ENCODE assay signal across 8 mouse cellular contexts in the genomic region with DNA sequence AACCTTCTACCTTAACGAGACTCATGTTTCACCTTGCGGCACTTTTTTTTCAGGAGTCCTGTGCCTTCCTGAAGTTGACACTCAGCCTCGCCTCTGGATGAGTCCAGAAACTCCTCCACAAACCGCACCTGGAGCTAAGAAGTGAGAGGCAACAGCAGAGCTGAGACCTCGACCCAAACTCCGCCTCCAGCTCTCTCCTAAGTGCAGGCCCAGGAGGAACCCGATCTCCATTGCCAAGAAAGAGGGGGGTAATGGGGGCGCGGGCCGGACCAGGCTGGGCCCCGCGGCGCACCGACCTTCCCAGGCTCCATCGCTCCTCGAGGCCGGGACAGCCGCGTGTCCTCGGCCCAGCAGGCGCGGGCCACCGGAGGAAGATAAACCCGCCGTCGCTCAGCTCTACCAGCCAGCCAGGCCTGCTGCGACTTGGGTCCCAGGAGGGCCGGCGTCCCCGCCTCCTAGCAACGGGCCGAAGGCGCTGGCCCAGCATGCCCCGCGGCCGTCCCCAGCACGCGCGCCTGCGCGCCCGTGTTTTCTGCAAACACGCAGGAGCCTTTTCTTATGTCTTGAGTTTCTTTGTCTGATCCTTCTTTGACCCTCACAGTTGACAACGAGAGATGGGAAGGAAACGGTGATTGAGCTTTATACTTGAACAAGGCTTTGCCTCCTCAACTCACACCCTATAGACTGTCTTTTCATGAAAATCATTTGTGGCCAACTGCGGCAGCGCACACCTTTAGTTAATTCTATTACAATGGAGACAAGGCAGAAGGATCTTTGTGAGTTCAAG. TPM values are rescaled to one million over a fixed set of nuclear protein-coding genes. Genes with fewer than 3 reads are reported as not detected.
DNase-seq lines count a peak whose midpoint lies in the region; ATAC-seq and TF ChIP-seq lines count a peak whose summit lies in the region.

A gene (minus strand): TSS at position 468 of the 787 bp plus-strand sequence.

- peak within 1 kb of the TSS; percentile 83 for H3K9ac ChIP-seq in heart, embryonic 13.5 days
- H3K9ac ChIP-seq in kidney, postnatal 0 days (ENCODE audit: low read depth, low read length), result peak within 1 kb of the TSS; percentile 76
- H3K9ac ChIP-seq in liver, embryonic 11.5 days (ENCODE audit: low read depth, low read length), result peak within 1 kb of the TSS; percentile 61

- H3K79me2 ChIP-seq in C2C12 (ENCODE audit: control insufficient read depth, insufficient read depth) (peaks cover 44% of the 10 kb centered on the region), myocyte (ENCODE audit: control insufficient read depth, insufficient read depth) (peaks cover 9% of the 10 kb centered on the region)

- H3K9me3 ChIP-seq in erythroblast, embryonic 14.5 days (ENCODE audit: control insufficient read depth, low read length), result no peaks in the 10 kb centered on the region
- no peaks in the 10 kb centered on the region for H3K9me3 ChIP-seq in heart, embryonic 13.5 days
- H3K9me3 ChIP-seq in kidney, postnatal 0 days (replicated peaks; ENCODE audit: low read length), result no peaks in the 10 kb centered on the region
- no peaks in the 10 kb centered on the region for H3K9me3 ChIP-seq in liver, embryonic 11.5 days (ENCODE audit: control insufficient read depth, low read length)

- DNase-seq in brain, adult 2 months (ENCODE audit: low read depth, low spot score), result peak; percentile 95
- peak; percentile 85 for DNase-seq in kidney, postnatal 0 days (ENCODE audit: low spot score)
- DNase-seq in liver, embryonic 11.5 days (ENCODE audit: low spot score), result peak; percentile 91
- DNase-seq in spleen, postnatal 4 days (ENCODE audit: low spot score in 2 of 2), result peak; percentile 86 to 93

- 4% methylated on average over 47 of the region's 47 CpGs for WGBS in heart, embryonic 13.5 days
- 3% methylated on average over 47 of the region's 47 CpGs for WGBS in kidney, postnatal 0 days
- WGBS in liver, embryonic 11.5 days, result 4% methylated on average over 47 of the region's 47 CpGs

- peak within 1 kb of the TSS; percentile 81 for H3K4me2 ChIP-seq in heart, embryonic 13.5 days
- H3K4me2 ChIP-seq in kidney, postnatal 0 days (ENCODE audit: low read length), result peak within 1 kb of the TSS; percentile 73
- H3K4me2 ChIP-seq in liver, embryonic 11.5 days, result peak within 1 kb of the TSS; percentile 79
- H3K4me2 ChIP-seq in myocyte (ENCODE audit: low read depth), result peak within 1 kb of the TSS; percentile 92

- H3K4me1 ChIP-seq in erythroblast, embryonic 14.5 days (ENCODE audit: control insufficient read depth), result peaks cover 35% of the 10 kb centered on the region
- peaks cover 10% of the 10 kb centered on the region; the same call in 1 of the 2 replicates for H3K4me1 ChIP-seq in heart, embryonic 13.5 days
- H3K4me1 ChIP-seq in kidney, postnatal 0 days (replicated peaks; ENCODE audit: insufficient read depth, low read length), result no peaks in the 10 kb centered on the region
- H3K4me1 ChIP-seq in liver, embryonic 11.5 days (replicated peaks; ENCODE audit: control insufficient read depth, insufficient read depth, low read length), result peaks cover 5% of the 10 kb centered on the region; the same call in 1 of the 2 replicates

- H3K27ac ChIP-seq in heart, embryonic 13.5 days (replicated peaks), result 0 out of 2 replicates have a peak within 1 kb of the TSS, but pooled peaks have one; percentile 29
- peak within 1 kb of the TSS; percentile 62 for H3K27ac ChIP-seq in kidney, postnatal 0 days
- no peak within 1 kb of the TSS for H3K27ac ChIP-seq in liver, embryonic 11.5 days (ENCODE audit: low read depth, low read length)

- H3K4me3 ChIP-seq in C2C12 (ENCODE audit: insufficient read depth, poor library complexity, severe bottlenecking), result peak within 1 kb of the TSS; percentile 44
- H3K4me3 ChIP-seq in erythroblast, embryonic 14.5 days (replicated peaks), result peak within 1 kb of the TSS; percentile 69
- H3K4me3 ChIP-seq in heart, embryonic 13.5 days, result peak within 1 kb of the TSS; percentile 71
- H3K4me3 ChIP-seq in kidney, postnatal 0 days (replicated peaks; ENCODE audit: low read depth, low read length), result peak within 1 kb of the TSS; percentile 67
- H3K4me3 ChIP-seq in liver, embryonic 11.5 days (ENCODE audit: low read depth, low read length), result peak within 1 kb of the TSS; percentile 58
- H3K4me3 ChIP-seq in myocyte, result peak within 1 kb of the TSS; percentile 26

- H3ac ChIP-seq in C2C12 (ENCODE audit: control insufficient read depth, insufficient read length, low read depth) (peak within 1 kb of the TSS; percentile 90), myocyte (ENCODE audit: control insufficient read depth, insufficient read length) (peak within 1 kb of the TSS; percentile 20)

- H3K36me3 ChIP-seq in C2C12 (ENCODE audit: control insufficient read depth, insufficient read depth), result no peaks in the 10 kb centered on the region
- H3K36me3 ChIP-seq in erythroblast, embryonic 14.5 days (ENCODE audit: control insufficient read depth), result no peaks in the 10 kb centered on the region
- no peaks in the 10 kb centered on the region for H3K36me3 ChIP-seq in heart, embryonic 13.5 days
- H3K36me3 ChIP-seq in kidney, postnatal 0 days (ENCODE audit: insufficient read depth, low read length), result no peaks in the 10 kb centered on the region
- no peaks in the 10 kb centered on the region for H3K36me3 ChIP-seq in liver, embryonic 11.5 days (ENCODE audit: control insufficient read depth, insufficient read depth, low read length)
- no peaks in the 10 kb centered on the region for H3K36me3 ChIP-seq in myocyte (ENCODE audit: control insufficient read depth, insufficient read depth)

- H3K27me3 ChIP-seq in C2C12 (ENCODE audit: control insufficient read depth, insufficient read depth, insufficient read length), result no peaks in the 10 kb centered on the region
- no peaks in the 10 kb centered on the region for H3K27me3 ChIP-seq in erythroblast, embryonic 14.5 days (ENCODE audit: control insufficient read depth)
- peaks cover 54% of the 10 kb centered on the region for H3K27me3 ChIP-seq in heart, embryonic 13.5 days (replicated peaks)
- no peaks in the 10 kb centered on the region for H3K27me3 ChIP-seq in kidney, postnatal 0 days (ENCODE audit: insufficient read depth, low read length)
- no peaks in the 10 kb centered on the region for H3K27me3 ChIP-seq in liver, embryonic 11.5 days (replicated peaks; ENCODE audit: control insufficient read depth, insufficient read depth, low read length)
- no peaks in the 10 kb centered on the region for H3K27me3 ChIP-seq in myocyte (ENCODE audit: control insufficient read depth, insufficient read depth, insufficient read length)

- peaks cover 32% of the 10 kb centered on the region for H3K79me3 ChIP-seq in C2C12 (ENCODE audit: low read depth)

- TF ChIP-seq POLR2A in myocyte (IDR thresholded peaks at IDR 0.05; ENCODE audit: insufficient read length, low read depth), result peak; percentile 65

- peak; percentile 78; the same call in 1 of the 2 replicates for ATAC-seq in heart, embryonic 13.5 days (ENCODE audit: extremely low read depth, insufficient number of reproducible peaks, low FRiP score, low TSS enrichment)
- peak; percentile 98 for ATAC-seq in kidney, postnatal 0 days (replicated peaks; ENCODE audit: low FRiP score, low read depth)
- ATAC-seq in liver, embryonic 11.5 days (replicated peaks; ENCODE audit: low FRiP score), result peak; percentile 96

- TF ChIP-seq CTCF in C2C12 (IDR thresholded peaks at IDR 0.05; ENCODE audit: control insufficient read depth, insufficient read depth, insufficient read length), result no peak
- TF ChIP-seq CTCF in kidney, postnatal 0 days (IDR thresholded peaks at IDR 0.05; ENCODE audit: low read depth), result no peak

TF ChIP-seq in C2C12, 6 proteins besides CTCF, POLR2A, EP300 and RAD21:
- TF ChIP-seq CEBPB (IDR thresholded peaks at IDR 0.05; ENCODE audit: low read depth) (no peak), MYOG (IDR thresholded peaks at IDR 0.05; ENCODE audit: control insufficient read depth, extremely low read depth, insufficient read length) (no peak)

TF ChIP-seq in myocyte, 11 proteins besides CTCF, POLR2A, EP300 and RAD21:
- TF ChIP-seq POLR2AphosphoS2 (IDR thresholded peaks at IDR 0.05; ENCODE audit: insufficient read length, low read depth), result peak; percentile 56
- no peak for TF ChIP-seq MYOD1 (IDR thresholded peaks at IDR 0.05; ENCODE audit: control insufficient read depth in 1 of 3, insufficient read length in 2 of 3, low read depth in 2 of 3)

RNA-seq across cellular contexts. Expression of the gene that starts here (rescaled TPM):
- polyA plus RNA-seq in C2C12 (2012; fragmentation: generic; extraction: Trizol) (4.4 TPM), myocyte (2012; fragmentation: generic; extraction: Trizol) (4.5 TPM)
- 0.06 and 0.16 TPM in 2 replicates for polyA plus RNA-seq in erythroblast, embryonic 14.5 days (2012)
- 5.3 and 5.7 TPM in 2 replicates for polyA plus RNA-seq in heart, embryonic 13.5 days (2015; fragmentation: Nextera tagmentation; extraction: Ambion mirVana)
- 16.6 and 18.2 TPM in 2 replicates for polyA plus RNA-seq in kidney, postnatal 0 days (2015; fragmentation: Nextera tagmentation; extraction: Ambion mirVana)
- polyA plus RNA-seq in liver, embryonic 11.5 days (2014; fragmentation: Nextera tagmentation; extraction: Ambion mirVana), result 8.7 and 12.2 TPM in 2 replicates
